Mouse (Mus musculus): ENCODE data around the gene Hoxb8.

DNA sequence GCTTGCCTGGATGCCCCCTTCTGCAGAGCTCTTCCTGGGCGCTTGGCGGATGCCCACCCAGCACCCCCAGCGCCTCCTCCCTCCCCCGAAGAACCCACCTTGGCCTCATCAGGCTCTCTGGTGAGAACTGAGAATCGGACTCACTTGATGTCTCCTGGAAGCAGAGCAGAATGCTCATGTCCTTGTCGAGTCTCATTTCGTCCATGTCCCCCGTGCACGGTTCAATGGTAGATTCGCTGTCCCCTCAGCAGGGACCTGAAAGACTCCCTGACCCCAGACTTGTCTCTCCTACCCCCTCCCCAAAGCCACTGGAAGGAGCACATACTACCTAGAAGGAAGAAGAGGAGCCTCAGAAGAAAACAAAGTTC lies 19.3 kb downstream of the Hoxb8 start:
- TF ChIP-seq POLR2A (IDR thresholded peaks at IDR 0.05; ENCODE audit: extremely low read depth, insufficient read depth, low read length) (no peak), CTCF (IDR thresholded peaks at IDR 0.05; ENCODE audit: low read depth, low read length) (no peak)

All from liver, adult 2 months (tissue).